Mouse (Mus musculus): ENCODE results near the gene Rfc5.

DNA sequence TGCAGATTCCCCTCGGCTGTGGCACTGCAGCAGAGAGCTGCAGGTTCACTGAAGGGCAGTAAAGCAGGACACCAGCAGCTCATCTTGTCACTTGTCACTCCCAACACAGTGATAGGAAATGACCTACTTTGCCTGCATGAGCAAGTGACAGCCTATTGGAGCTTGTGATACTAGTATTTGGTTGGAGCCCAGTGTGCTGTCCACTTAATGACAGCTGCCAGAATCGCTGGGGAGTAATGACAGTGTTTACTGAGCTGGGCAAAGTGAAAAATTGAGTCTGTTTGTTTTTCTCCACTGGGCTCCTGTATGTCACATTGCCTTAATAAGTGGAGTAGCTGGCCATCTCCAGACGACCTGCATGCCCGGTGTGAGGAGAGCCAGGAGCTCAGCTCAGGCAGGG, 8.6 kb downstream of the Rfc5 start:
- TF ChIP-seq CTCF (IDR thresholded peaks at IDR 0.05; ENCODE audit: control insufficient read depth, insufficient read depth, low read length) (no peak), POLR2A (IDR thresholded peaks at IDR 0.05; ENCODE audit: borderline replicate concordance, control insufficient read depth, low read depth, low read length) (no peak)

All from bone marrow, adult 2 months (tissue).